Mouse (Mus musculus): Measurements from ENCODE around the gene Gm2310.
"Not testable (repeated sequence)": the region's sequence is repeated elsewhere in the genome, so short reads cannot be mapped to it uniquely, and the experiment has no call there.

Gm2310 gene

GRCm38 (mm10) chr15:8519853-8520252 lies at the start of gene Gm2310:
Gene Gm2310 (minus strand): TSS chr15:8519953.
- DNase-seq: not testable (repeated sequence)

GRCm38 (mm10) chr15:8568645-8569528 lies 49.1 kb upstream of the Gm2310 start:
- DNase-seq: peak; percentile 97 to 99

- peak in 1 of 2 experiments; percentile 91 for DNase-seq
Measured at GRCm38 (mm10) chr15:8568286-8568644, 48.5 kb upstream of the Gm2310 start.

DNA sequence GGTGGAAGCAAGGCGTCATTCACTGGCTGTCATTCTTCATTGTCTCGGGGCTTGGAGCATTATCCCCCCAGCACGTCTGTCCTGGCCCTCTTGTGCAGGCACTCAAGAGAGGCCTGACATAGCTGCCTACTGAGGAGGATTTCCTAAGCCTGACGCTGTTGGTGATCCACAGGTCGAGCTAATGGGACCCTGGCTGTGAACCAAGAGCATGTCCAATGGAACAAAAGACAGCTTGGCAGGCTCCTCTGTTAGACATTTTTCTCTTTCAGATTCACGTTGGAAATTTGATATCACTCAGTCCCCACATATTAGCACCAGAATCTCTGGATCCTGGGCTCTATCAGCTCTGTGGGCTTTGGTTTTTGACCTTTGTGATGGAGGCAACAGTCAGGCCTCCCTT lies 45.7 kb upstream of the Gm2310 start:
- no peak for DNase-seq

DNA sequence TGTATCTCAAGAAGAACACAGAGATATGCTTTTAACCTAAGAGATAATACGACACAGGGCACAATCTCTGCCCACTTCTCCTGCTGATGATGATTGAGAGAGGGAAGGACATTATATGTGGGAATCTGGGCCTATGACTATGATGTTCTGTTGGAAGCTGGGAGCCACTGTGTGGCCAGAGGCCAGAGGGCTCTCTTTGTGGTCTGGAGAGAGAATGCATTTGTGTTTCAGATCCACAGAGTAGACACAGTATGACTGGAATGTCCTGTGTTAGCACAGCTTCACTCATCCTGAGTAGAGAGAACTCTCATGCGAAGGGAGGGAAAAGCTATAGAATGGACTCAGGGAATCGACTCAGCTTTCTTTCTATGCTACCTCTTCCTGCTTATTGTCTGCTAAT lies 44.6 kb upstream of the Gm2310 start:
- DNase-seq: no peak

DNA sequence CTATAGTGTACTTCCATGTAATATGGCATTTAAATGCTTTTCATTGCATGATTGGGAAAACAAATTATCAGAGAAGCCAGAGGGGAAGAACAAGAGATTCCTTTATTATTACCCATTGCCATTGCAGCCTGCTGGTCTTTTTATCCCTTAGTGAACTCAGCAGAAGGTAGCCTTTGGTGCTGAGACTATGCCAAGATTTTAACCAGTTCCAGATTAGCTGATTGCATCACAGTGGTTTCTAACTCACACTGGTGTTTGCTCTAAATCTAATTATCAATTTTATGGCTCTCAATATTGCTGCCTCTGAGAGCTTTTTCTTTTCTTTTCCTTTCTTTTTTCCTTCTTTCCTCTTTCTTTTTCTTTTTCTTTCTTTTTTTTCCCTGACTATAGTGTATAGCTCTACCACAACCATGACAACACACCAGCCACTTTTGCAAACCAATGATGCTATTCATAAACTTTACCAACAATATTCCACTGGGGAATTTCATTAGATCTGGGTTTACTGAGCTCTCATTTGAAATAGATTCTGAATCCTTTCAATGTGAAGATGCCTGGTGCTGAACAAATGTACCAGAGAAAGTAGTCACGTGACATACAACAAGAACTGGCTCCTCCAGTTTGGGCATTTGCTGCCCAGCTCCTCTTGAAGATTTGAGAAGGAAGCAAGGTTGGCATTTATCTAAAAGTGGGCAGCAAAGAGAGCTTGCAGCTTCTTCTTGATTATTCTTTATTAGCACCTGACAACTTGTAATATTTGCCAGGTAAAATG lies 43.9 kb upstream of the Gm2310 start:
- DNase-seq: no peak

DNA sequence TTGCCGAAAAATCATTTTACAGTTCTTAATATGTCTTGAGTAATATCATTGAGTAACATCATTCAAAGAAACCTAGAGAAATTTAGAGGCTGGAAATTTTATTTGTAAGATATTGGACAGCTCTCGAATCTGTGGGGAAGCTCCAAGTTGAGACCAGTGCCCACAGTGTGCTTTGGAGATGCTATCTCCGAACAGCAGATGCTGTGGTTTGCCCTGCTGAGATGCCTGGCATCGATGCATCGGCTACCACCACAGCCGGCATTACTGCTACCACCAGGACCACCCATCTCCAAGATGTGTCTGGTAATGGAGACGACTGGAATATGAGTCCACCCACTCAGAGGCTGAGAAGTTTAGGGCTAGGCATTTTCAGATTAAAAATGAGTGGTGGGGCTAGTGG lies 43.0 kb upstream of the Gm2310 start:
- no peak for DNase-seq

DNA sequence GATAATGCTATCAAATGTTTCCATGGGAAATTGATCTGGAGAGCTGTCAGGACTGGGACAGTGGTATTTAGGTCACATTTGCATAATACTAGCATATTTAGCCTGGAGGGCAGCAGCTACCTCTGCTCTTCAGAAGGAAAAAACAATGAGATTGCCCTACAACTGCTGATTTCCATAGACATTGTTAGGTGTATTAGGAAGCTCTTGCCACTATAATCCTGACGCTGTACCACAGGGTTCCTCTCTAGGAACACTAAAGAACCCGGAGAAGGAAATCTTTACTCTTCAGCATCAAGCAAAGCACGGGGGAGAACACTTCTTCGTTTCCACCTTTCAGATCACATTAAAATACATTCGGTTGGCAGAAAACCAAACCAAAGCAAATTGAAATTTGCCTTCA lies 11.4 kb upstream of the Gm2310 start:
- no peak for DNase-seq

DNA sequence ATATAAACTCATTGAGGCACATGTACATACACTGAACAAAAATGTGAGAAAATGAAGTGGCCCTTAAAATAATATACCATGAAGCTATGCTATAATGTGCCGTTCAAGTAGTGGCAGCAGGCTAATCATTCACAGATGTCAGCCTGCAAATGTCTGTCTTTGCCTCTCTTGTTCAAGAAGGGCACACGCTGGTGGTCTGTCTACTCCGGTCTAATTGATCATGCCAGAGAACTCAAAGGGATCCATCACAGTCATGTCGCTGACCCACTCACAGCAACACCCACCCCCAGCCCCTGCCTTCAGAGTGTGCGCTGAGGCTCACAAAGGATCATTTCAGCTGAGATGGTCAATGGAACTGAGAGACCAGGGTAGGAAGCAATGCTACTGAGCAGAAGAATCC lies 6.8 kb downstream of the Gm2310 start:
- no peak for DNase-seq

- DNase-seq: peak; percentile 53 to 58
Measured at GRCm38 (mm10) chr15:8511861-8512260, 7.9 kb downstream of the Gm2310 start.

DNA sequence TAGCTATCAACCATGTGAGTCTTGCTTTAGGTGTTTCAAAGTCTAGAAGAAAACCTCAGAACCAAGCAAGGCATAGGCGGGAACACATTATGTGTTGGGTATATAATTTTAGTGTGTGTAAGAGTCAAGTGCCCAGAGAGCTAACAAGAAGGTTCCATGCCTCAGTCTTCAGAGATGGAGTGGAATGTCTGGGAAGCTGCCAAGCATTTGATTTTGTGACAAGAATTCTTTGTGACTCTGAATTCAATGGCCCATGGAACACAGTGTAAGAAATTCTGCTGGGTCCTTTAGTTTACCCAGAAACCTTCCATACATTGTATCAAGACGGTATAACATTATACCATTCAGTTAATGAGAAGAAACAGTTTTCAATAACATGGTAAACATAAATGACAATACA lies 17.3 kb downstream of the Gm2310 start:
- DNase-seq: no peak

DNA sequence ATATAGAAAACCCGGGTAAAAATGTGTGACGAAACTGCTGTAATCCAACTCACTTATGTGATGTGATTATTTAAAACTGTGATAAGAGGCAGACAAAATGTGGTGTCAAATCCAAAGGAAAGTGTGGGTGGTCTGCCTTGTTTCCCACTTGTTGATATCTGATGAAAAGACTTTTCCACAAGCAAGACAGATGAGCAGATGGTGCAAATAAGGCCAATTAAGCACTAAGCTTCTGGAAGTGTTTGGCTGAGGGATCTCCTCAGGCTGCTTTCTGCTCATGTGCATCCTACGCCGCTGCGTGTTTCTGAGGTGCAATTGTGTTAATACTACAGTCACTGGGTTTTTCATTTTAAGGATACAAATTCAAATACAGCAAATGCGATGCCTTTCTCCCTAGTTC lies 34.5 kb downstream of the Gm2310 start:
- no peak for DNase-seq

GRCm38 (mm10) chr15:8469006-8469575 lies 50.7 kb downstream of the Gm2310 start:
- no peak for DNase-seq

All from thymus, postnatal 36 days (tissue).